Mouse (Mus musculus) kidney, embryonic 15.5 days (tissue): ENCODE results near the gene Sp6. TPM values are rescaled to one million over a fixed set of nuclear protein-coding genes. Genes with fewer than 3 reads are reported as not detected.

ENCODE experiments used
- microRNA-seq: library from miRNA; unstranded; fragments of <30 nt; microRNA quantifications from one replicate; pipeline ENCODE4, GENCODE M21; 2016
- polyA plus RNA-seq: library from polyadenylated mRNA; unstranded; fragments of >200 nt; fragmentation: Nextera tagmentation; extraction: Ambion mirVana; gene quantifications from 2 replicates; pipeline ENCODE4 v1.2.1, GENCODE M21; 2015

The Sp6 gene
- polyA plus RNA-seq, 1 experiment from 2014 or later: 1.5 TPM

Small RNA genes within 50 kb of the gene (microRNA-seq; reads per million reads assigned to microRNA genes)
- gene Mir8103: 0.74 reads per million

Other genes starting within 250 kb of the Sp6 start
- 19.2 and 20.4 TPM in 2 replicates for gene Snx11, start 235.8 kb upstream of the Sp6 start, polyA plus RNA-seq
- 136 and 154 TPM in 2 replicates for gene Cbx1, start 224.3 kb upstream of the Sp6 start, polyA plus RNA-seq
- gene Nfe2l1, start 183.4 kb upstream of the Sp6 start, polyA plus RNA-seq: 78.5 and 82.1 TPM in 2 replicates
- gene Copz2, start 163.5 kb upstream of the Sp6 start, polyA plus RNA-seq: 117 and 121 TPM in 2 replicates
- gene Cdk5rap3, start 96.9 kb upstream of the Sp6 start, polyA plus RNA-seq: 78.9 and 79.5 TPM in 2 replicates
- gene Prr15l, start 85.3 kb upstream of the Sp6 start, polyA plus RNA-seq: 37.6 and 38.7 TPM in 2 replicates
- gene Pnpo, start 69.4 kb upstream of the Sp6 start, polyA plus RNA-seq: 34.3 and 42.6 TPM in 2 replicates
- 19.9 and 22.7 TPM in 2 replicates for gene Sp2, start 30.4 kb upstream of the Sp6 start, polyA plus RNA-seq
- 38.2 and 38.8 TPM in 2 replicates for gene Scrn2, start 16.5 kb downstream of the Sp6 start, polyA plus RNA-seq
- gene Lrrc46, start 28.0 kb downstream of the Sp6 start, polyA plus RNA-seq: 1.0 and 1.5 TPM in 2 replicates
- 90.0 and 91.3 TPM in 2 replicates for gene Mrpl10, start 28.2 kb downstream of the Sp6 start, polyA plus RNA-seq
- gene Osbpl7, start 37.2 kb downstream of the Sp6 start, polyA plus RNA-seq: 8.8 and 12.7 TPM in 2 replicates
- gene Tbx21, start 101.9 kb downstream of the Sp6 start, polyA plus RNA-seq: 0.14 and 0.27 TPM in 2 replicates
- gene Tbkbp1, start 138.1 kb downstream of the Sp6 start, polyA plus RNA-seq: 5.5 and 5.8 TPM in 2 replicates
- 55.1 and 56.3 TPM in 2 replicates for gene Kpnb1, start 174.5 kb downstream of the Sp6 start, polyA plus RNA-seq